Mouse (Mus musculus) C2C12 (cell line): ENCODE data around the gene Cp. TPM values are rescaled to one million over a fixed set of nuclear protein-coding genes. Genes with fewer than 3 reads are reported as not detected.
"Not testable (repeated sequence)": the region's sequence is repeated elsewhere in the genome, so short reads cannot be mapped to it uniquely, and the experiment has no call there.

Experiments
- H3K27me3 ChIP-seq: one replicate; pipeline ENCODE4 v1.6.1; 2011; ENCODE audit not compliant: control insufficient read depth, insufficient read depth, insufficient read length
- H3K36me3 ChIP-seq: one replicate; pipeline ENCODE4 v1.6.1; 2011; ENCODE audit not compliant: control insufficient read depth, insufficient read depth
- H3K4me3 ChIP-seq: one replicate; pipeline ENCODE4 v1.5.1; 2011; ENCODE audit warnings: mild to moderate bottlenecking, control low read depth; ENCODE audit not compliant: poor library complexity, insufficient read depth, severe bottlenecking
- H3K79me2 ChIP-seq: one replicate; pipeline ENCODE4 v1.6.1; 2011; ENCODE audit not compliant: control insufficient read depth, insufficient read depth
- H3K79me3 ChIP-seq: one replicate; pipeline ENCODE4 v1.6.1; 2011; ENCODE audit warnings: low read depth, control low read depth
- H3ac ChIP-seq: one replicate; pipeline ENCODE3; 2011; ENCODE audit warnings: low read depth; ENCODE audit not compliant: control insufficient read depth, insufficient read length
- CEBPB ChIP-seq: IDR thresholded peaks from one replicate; pipeline ENCODE4 v1.6.1; 2011; ENCODE audit warnings: low read depth, mild to moderate bottlenecking, control low read depth, moderate library complexity
- CTCF ChIP-seq: IDR thresholded peaks from one replicate; pipeline ENCODE4 v1.5.1; 2011; ENCODE audit not compliant: control insufficient read depth, insufficient read depth, insufficient read length
- FOSL1 ChIP-seq: IDR thresholded peaks from one replicate; pipeline ENCODE4 v1.8.0; 2011; ENCODE audit warnings: mild to moderate bottlenecking, low read length; ENCODE audit not compliant: poor library complexity, insufficient read depth, severe bottlenecking
- MAX ChIP-seq: IDR thresholded peaks from one replicate; pipeline ENCODE4 v1.6.1; 2011; ENCODE audit warnings: mild to moderate bottlenecking, control low read depth
- MYOD1 ChIP-seq: IDR thresholded peaks from one replicate; pipeline ENCODE4 v1.6.1; 2011; ENCODE audit warnings: low read depth; ENCODE audit not compliant: control insufficient read depth, insufficient read length
- MYOG ChIP-seq: IDR thresholded peaks from one replicate; pipeline ENCODE4 v1.6.1; 2011; ENCODE audit not compliant: control insufficient read depth, insufficient read length; ENCODE audit errors: extremely low read depth
- USF1 ChIP-seq: IDR thresholded peaks from one replicate; pipeline ENCODE4 v1.6.1; 2011; ENCODE audit warnings: low read depth, mild to moderate bottlenecking, control low read depth, moderate library complexity
- long read RNA-seq, 2 experiments: library from polyadenylated mRNA; unstranded; transcript quantifications; one replicate each; pipeline ENCODE4 v2.0.0; 2019 to 2020
- polyA plus RNA-seq: library from polyadenylated mRNA; unstranded; fragments of >200 nt; fragmentation: generic; extraction: Trizol; gene quantifications from one replicate; pipeline ENCODE4 v1.2.1, GENCODE M21; 2012; ENCODE audit warnings: missing spikeins

The Cp gene
- polyA plus RNA-seq, result 1.7 TPM
- long read RNA-seq, experiment 1, partial matches to known transcripts, result 7 of 9 reads
- long read RNA-seq, experiment 1, other reads (novel, unspliced or antisense), result 2 of 9 reads
- long read RNA-seq, experiment 2, full-length matches to known transcripts, result 2 of 5 reads
- long read RNA-seq, experiment 2, partial matches to known transcripts, result 2 of 5 reads
- long read RNA-seq, experiment 2, other reads (novel, unspliced or antisense), result 1 of 5 reads

- Histone ChIP-seq H3K27me3 (no peaks in the 10 kb centered on the region), H3ac (no peak within 1 kb of the TSS), H3K4me3 (peak within 1 kb of the TSS; percentile 23), H3K79me3 (no peaks in the 10 kb centered on the region), H3K79me2 (peaks cover 23% of the 10 kb centered on the region), H3K36me3 (no peaks in the 10 kb centered on the region)
- TF ChIP-seq CTCF, result no peak
- no peak for TF ChIP-seq FOSL1
- TF ChIP-seq USF1, result no peak
- TF ChIP-seq MYOG, result no peak
- peak; percentile 65 for TF ChIP-seq MAX
- peak; percentile 32 for TF ChIP-seq MYOD1
- TF ChIP-seq CEBPB, result peak; percentile 69
These were observed at the start of gene Cp for GRCm38 (mm10) chr3:19956885-19957284. Gene Cp, plus strand, starts transcription at chr3:19957054.

- no peaks in the 10 kb centered on the region for H3K79me2 ChIP-seq
- no peak overlapping the region for H3K4me3 ChIP-seq
- no peak for TF ChIP-seq FOSL1
- TF ChIP-seq MYOG, result no peak
- no peak for TF ChIP-seq CTCF
- no peak for TF ChIP-seq MAX
- no peak for TF ChIP-seq MYOD1
- TF ChIP-seq USF1, result no peak
- TF ChIP-seq CEBPB, result no peak
- no peaks in the 10 kb centered on the region for H3K79me3 ChIP-seq
- H3ac ChIP-seq, result no peak overlapping the region
- no peaks in the 10 kb centered on the region for H3K36me3 ChIP-seq
- H3K27me3 ChIP-seq, result no peaks in the 10 kb centered on the region
These were observed 8.3 kb upstream of the Cp start for GRCm38 (mm10) chr3:19948552-19948951.

- H3ac ChIP-seq, H3K79me2 ChIP-seq, H3K79me3 ChIP-seq, H3K4me3 ChIP-seq, H3K36me3 ChIP-seq, H3K27me3 ChIP-seq: not testable (repeated sequence)
These were observed 7.5 kb upstream of the Cp start for GRCm38 (mm10) chr3:19949401-19949800.

GRCm38 (mm10) chr3:19953425-19953824 lies 3.4 kb upstream of the Cp start:
- no peak overlapping the region for H3ac ChIP-seq
- no peaks in the 10 kb centered on the region for H3K79me3 ChIP-seq
- H3K36me3 ChIP-seq, result no peaks in the 10 kb centered on the region
- H3K4me3 ChIP-seq, result no peak overlapping the region
- no peaks in the 10 kb centered on the region for H3K27me3 ChIP-seq
- TF ChIP-seq MYOG (no peak), MYOD1 (no peak), CEBPB (no peak), MAX (no peak), CTCF (no peak)
- H3K79me2 ChIP-seq, result peaks cover under 1% of the 10 kb centered on the region

GRCm38 (mm10) chr3:19953865-19954264 lies 3.0 kb upstream of the Cp start:
- H3K27me3 ChIP-seq, result no peaks in the 10 kb centered on the region
- H3K36me3 ChIP-seq, result no peaks in the 10 kb centered on the region
- TF ChIP-seq CTCF (no peak), MYOG (no peak), CEBPB (peak; percentile 96), MYOD1 (no peak), MAX (no peak), FOSL1 (no peak)
- peaks cover 5% of the 10 kb centered on the region for H3K79me2 ChIP-seq
- H3K4me3 ChIP-seq, result no peak overlapping the region
- no peak overlapping the region for H3ac ChIP-seq
- no peaks in the 10 kb centered on the region for H3K79me3 ChIP-seq

GRCm38 (mm10) chr3:19958031-19958430 lies 1.2 kb downstream of the Cp start:
- H3K79me3 ChIP-seq, result no peaks in the 10 kb centered on the region
- peaks cover 23% of the 10 kb centered on the region for H3K79me2 ChIP-seq
- peak overlapping the region; percentile 3 for H3K4me3 ChIP-seq
- H3ac ChIP-seq, result no peak overlapping the region
- H3K27me3 ChIP-seq, result no peaks in the 10 kb centered on the region
- no peaks in the 10 kb centered on the region for H3K36me3 ChIP-seq
- TF ChIP-seq CEBPB (peak; percentile 10), MYOD1 (peak; percentile 22), FOSL1 (no peak)
